Mouse (Mus musculus) kidney, adult 2 months (tissue): ENCODE results near the gene Otub2.

Source experiments
- CTCF ChIP-seq: fragments of 200-500 bp; conservative IDR thresholded peaks from 2 replicates; pipeline ENCODE4 v1.5.1; 2011; ENCODE audit warnings: low read depth, mild to moderate bottlenecking, control low read depth, low read length, moderate library complexity, mixed read lengths; ENCODE audit not compliant: insufficient read depth, insufficient read length
- POLR2A ChIP-seq: fragments of 200-500 bp; IDR thresholded peaks from one replicate; pipeline ENCODE4 v1.6.1; 2011; ENCODE audit warnings: low read depth, low read length, control low read depth

GRCm38 (mm10) chr12:103353538-103353937 lies 34.9 kb upstream of the Otub2 start:
- TF ChIP-seq CTCF (no peak), POLR2A (no peak)
